Mouse (Mus musculus): ENCODE measurements around the gene Chst14. TPM values are rescaled to one million over a fixed set of nuclear protein-coding genes. Genes with fewer than 3 reads are reported as not detected.

The Chst14 gene
- polyA plus RNA-seq, 1 experiment = 44.8 TPM

DNA sequence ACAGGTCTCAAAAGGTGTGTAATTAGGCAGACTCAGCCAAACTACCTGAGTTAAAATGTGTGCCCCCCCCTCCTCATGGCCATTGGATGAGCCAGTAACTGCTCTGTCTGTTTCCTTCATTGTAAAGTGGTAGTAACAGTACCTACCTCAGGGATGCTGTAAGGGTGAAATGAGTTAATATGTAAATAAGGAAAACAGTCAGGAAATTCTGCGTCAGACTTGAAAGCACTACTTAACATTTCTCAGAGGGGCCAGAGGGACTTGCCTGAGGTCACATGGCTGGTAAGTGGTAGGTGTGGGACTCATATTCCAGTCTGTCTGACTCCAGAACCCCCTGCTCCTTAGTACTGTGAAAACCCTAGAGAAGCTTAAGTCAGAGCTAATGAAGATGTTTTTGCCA is 7.8 kb upstream of the Chst14 start:
- H3K4me3 ChIP-seq (ENCODE audit: insufficient read depth, low read length) = no peak overlapping the region
- TF ChIP-seq CTCF (IDR thresholded peaks at IDR 0.05; ENCODE audit: borderline replicate concordance, insufficient read depth, low read length) (no peak), POLR2A (IDR thresholded peaks at IDR 0.05; ENCODE audit: low read depth, low read length) (no peak)
- H3K27ac ChIP-seq (ENCODE audit: insufficient read depth, low read length) = no peak overlapping the region
- no peaks in the 10 kb centered on the region; the same call in none of the 2 replicates for H3K4me1 ChIP-seq (ENCODE audit: control insufficient read depth, insufficient read depth, low read length)

DNA sequence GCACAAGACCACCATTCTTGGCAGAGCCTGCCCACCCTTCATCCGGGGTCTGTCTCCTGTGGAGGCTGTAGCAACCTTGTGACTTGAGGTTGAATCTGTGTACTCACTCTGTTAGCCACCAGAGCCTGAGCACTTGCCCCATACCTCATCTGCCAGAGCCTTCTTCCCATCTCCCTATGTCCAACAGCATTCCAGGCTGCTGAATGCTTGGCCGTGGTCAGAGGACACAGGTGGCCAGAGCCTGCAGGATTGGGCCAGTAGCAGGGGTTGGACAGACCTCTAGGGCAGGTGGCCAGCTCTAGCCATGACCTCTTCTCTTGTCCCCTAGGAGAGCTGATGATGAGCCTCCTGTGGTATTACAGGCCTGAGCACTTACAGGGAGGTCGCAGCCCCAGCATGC is 5.9 kb upstream of the Chst14 start:
- no peak overlapping the region for H3K27ac ChIP-seq (ENCODE audit: insufficient read depth, low read length)
- H3K4me1 ChIP-seq (ENCODE audit: control insufficient read depth, insufficient read depth, low read length) = no peaks in the 10 kb centered on the region; the same call in 1 of the 2 replicates
- TF ChIP-seq CTCF (IDR thresholded peaks at IDR 0.05; ENCODE audit: borderline replicate concordance, insufficient read depth, low read length) (no peak), POLR2A (IDR thresholded peaks at IDR 0.05; ENCODE audit: low read depth, low read length) (no peak)
- H3K4me3 ChIP-seq (ENCODE audit: insufficient read depth, low read length) = no peak overlapping the region

DNA sequence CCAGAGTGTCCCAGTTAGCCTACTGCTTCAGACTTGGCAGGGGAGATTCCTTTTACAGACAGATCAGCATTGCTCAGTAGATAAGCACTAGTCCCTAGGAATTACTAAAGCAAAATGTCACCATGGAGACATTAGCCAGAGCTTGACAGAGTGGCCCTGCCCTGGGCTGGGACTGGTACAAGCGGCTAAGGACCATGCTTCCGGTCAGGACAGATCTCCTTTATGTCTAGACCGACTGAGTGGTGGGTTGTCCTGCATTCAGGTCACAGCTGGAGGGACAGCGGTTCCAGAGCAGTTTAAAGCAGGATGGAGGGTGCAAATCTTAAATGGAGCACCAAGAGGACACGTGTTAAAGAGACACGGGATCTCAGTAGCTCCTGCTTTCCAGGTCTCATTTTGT is 344 bp upstream of the Chst14 start:
- no peaks in the 10 kb centered on the region for H3K4me1 ChIP-seq (ENCODE audit: control insufficient read depth, insufficient read depth, low read length)
- peak overlapping the region; percentile 24 for H3K4me3 ChIP-seq (ENCODE audit: insufficient read depth, low read length)
- no peak overlapping the region for H3K27ac ChIP-seq (ENCODE audit: insufficient read depth, low read length)
- TF ChIP-seq POLR2A (IDR thresholded peaks at IDR 0.05; ENCODE audit: low read depth, low read length) = no peak
- TF ChIP-seq CTCF (IDR thresholded peaks at IDR 0.05; ENCODE audit: borderline replicate concordance, insufficient read depth, low read length) = no peak

DNA sequence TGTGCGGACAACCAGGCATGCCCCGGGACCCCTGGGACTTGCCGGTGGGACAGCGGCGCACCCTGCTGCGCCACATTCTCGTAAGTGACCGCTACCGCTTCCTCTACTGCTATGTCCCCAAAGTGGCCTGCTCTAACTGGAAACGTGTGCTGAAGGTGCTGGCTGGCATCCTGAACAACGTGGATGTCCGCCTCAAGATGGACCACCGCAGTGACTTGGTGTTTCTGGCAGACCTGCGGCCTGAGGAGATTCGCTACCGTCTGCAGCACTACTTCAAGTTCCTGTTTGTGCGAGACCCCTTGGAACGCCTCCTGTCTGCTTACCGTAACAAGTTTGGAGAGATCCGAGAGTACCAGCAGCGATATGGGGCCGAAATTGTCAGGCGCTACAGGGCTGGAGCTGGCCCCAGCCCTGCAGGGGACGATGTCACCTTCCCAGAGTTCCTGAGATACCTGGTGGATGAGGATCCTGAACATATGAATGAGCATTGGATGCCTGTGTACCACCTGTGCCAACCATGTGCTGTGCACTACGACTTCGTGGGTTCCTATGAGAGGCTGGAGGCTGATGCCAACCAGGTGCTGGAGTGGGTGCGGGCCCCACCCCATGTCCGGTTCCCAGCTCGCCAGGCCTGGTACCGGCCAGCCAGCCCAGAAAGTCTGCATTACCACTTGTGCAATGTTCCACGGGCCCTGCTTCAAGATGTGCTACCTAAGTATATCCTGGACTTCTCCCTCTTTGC is 873 bp downstream of the Chst14 start:
- peak overlapping the region; percentile 73 for H3K4me3 ChIP-seq (ENCODE audit: insufficient read depth, low read length)
- TF ChIP-seq CTCF (IDR thresholded peaks at IDR 0.05; ENCODE audit: borderline replicate concordance, insufficient read depth, low read length) (no peak), POLR2A (IDR thresholded peaks at IDR 0.05; ENCODE audit: low read depth, low read length) (no peak; the same call in 1 of the 2 replicates)
- H3K27ac ChIP-seq (ENCODE audit: insufficient read depth, low read length) = no peak overlapping the region
- no peaks in the 10 kb centered on the region for H3K4me1 ChIP-seq (ENCODE audit: control insufficient read depth, insufficient read depth, low read length)

DNA sequence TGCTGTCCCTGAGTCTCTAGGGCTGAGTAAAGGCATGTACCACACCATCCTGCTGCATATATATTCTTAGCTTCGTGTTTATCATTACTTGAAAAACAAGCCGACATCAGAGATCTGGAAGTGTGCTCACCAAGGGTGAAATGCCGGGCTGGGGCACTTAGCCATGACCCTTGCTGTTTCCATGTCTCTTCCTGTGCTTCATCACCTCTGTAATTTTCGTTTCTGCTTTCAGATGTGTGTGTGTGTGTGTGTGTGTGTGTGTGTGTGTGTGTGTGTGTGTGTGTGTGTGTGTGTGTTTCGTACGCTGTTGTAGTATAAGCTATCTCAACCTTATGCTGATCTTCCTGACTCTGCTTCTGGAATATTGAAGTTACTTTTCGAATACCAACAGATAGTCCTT is 15.0 kb downstream of the Chst14 start:
- Histone ChIP-seq H3K27ac (ENCODE audit: insufficient read depth, low read length) (no peak overlapping the region), H3K4me1 (ENCODE audit: control insufficient read depth, insufficient read depth, low read length) (no peaks in the 10 kb centered on the region; the same call in 1 of the 2 replicates), H3K4me3 (ENCODE audit: insufficient read depth, low read length) (no peak overlapping the region)
- TF ChIP-seq POLR2A (IDR thresholded peaks at IDR 0.05; ENCODE audit: low read depth, low read length) = no peak
- TF ChIP-seq CTCF (IDR thresholded peaks at IDR 0.05; ENCODE audit: borderline replicate concordance, insufficient read depth, low read length) = no peak

DNA sequence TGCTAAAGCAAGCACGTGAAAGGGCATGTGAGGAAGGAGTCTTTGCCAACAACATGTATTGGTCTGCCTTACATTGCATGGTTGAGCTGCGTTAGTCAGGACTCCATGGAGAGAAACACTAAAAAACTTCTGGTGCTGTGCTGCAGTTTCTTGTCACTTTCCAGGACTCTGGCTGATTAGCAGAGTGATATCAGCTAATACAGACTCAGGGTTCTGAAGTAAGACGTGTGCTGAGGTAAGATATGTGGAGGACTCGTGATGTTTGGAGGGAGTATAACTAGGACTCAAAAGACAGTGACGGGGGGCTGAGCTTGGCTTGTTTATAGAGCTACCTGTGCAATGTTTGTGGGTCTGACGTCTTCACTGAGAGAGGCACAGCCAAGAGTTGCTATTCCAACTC is 16.9 kb downstream of the Chst14 start:
- TF ChIP-seq POLR2A (IDR thresholded peaks at IDR 0.05; ENCODE audit: low read depth, low read length) (no peak), CTCF (IDR thresholded peaks at IDR 0.05; ENCODE audit: borderline replicate concordance, insufficient read depth, low read length) (no peak)
- no peaks in the 10 kb centered on the region; the same call in 1 of the 2 replicates for H3K4me1 ChIP-seq (ENCODE audit: control insufficient read depth, insufficient read depth, low read length)
- no peak overlapping the region for H3K27ac ChIP-seq (ENCODE audit: insufficient read depth, low read length)
- H3K4me3 ChIP-seq (ENCODE audit: insufficient read depth, low read length) = no peak overlapping the region

DNA sequence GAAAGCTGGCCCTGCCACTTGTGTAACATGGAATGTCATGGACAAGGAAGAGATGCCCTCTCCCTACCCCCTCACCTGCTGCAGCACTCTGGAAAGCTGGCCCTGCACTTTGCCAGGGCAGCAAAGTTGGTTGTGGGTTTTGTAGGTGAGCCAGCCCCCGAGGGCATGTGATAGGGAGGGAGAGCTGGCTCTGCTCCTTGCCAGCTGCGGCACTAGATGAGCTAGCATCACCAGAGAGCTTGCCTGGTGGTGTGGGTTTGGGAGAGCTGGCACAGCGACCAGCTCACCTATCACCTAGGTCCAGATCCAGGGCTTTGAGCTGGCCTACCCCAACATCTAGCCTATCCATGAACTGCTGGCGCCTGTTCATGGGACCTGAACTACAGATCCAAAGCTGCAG is 22.5 kb downstream of the Chst14 start:
- no peaks in the 10 kb centered on the region for H3K4me1 ChIP-seq (ENCODE audit: control insufficient read depth, insufficient read depth, low read length)
- no peak overlapping the region for H3K4me3 ChIP-seq (ENCODE audit: insufficient read depth, low read length)
- TF ChIP-seq CTCF (IDR thresholded peaks at IDR 0.05; ENCODE audit: borderline replicate concordance, insufficient read depth, low read length) (no peak), POLR2A (IDR thresholded peaks at IDR 0.05; ENCODE audit: low read depth, low read length) (no peak)
- H3K27ac ChIP-seq (ENCODE audit: insufficient read depth, low read length) = no peak overlapping the region

DNA sequence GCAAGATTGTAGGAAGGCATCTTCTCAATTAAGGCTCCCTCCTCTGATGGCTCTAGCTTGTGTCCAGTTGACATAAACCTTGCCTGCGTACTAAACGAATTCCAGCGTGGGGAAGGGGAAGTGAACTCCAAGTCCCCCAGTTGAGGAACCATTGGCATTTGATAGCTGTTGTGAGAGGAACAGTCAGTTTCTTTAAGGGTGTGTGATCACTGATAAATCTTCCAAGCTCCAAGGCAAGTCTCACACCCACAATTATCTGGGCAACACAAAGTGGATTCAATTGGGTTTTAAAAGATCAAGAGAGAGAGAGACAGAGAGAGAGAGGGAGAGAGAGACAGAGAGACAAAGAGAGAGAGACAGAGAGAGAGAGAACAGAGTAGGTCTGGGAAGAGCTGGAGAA is 23.4 kb downstream of the Chst14 start:
- Histone ChIP-seq H3K27ac (ENCODE audit: insufficient read depth, low read length) (no peak overlapping the region), H3K4me3 (ENCODE audit: insufficient read depth, low read length) (no peak overlapping the region), H3K4me1 (ENCODE audit: control insufficient read depth, insufficient read depth, low read length) (no peaks in the 10 kb centered on the region)
- TF ChIP-seq CTCF (IDR thresholded peaks at IDR 0.05; ENCODE audit: borderline replicate concordance, insufficient read depth, low read length) (no peak), POLR2A (IDR thresholded peaks at IDR 0.05; ENCODE audit: low read depth, low read length) (no peak)

DNA sequence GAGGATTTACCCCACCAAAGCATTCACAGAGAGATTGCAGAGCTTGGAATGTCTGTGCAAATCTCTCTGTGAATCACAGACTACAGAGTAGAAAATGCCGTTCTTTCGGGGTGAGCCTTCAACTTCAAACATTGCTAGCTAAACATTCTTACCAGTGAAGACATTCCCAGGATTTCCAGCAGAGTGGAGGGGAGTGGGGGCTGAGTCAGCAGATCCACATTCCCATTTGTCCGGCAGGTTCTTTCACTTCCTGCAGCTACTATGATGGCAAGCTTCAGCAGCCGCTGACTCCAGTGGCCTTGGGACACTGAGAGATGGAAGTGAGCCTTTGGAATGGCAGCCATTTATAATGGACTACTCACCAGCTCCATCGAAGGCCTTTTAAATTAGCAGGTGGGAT is 30.2 kb downstream of the Chst14 start:
- Histone ChIP-seq H3K4me3 (ENCODE audit: insufficient read depth, low read length) (no peak overlapping the region), H3K4me1 (ENCODE audit: control insufficient read depth, insufficient read depth, low read length) (0 out of 2 replicates have a peak, but pooled peaks cover 2% of the 10 kb centered on the region), H3K27ac (ENCODE audit: insufficient read depth, low read length) (no peak overlapping the region)
- no peak for TF ChIP-seq CTCF (IDR thresholded peaks at IDR 0.05; ENCODE audit: borderline replicate concordance, insufficient read depth, low read length)
- TF ChIP-seq POLR2A (IDR thresholded peaks at IDR 0.05; ENCODE audit: low read depth, low read length) = no peak

DNA sequence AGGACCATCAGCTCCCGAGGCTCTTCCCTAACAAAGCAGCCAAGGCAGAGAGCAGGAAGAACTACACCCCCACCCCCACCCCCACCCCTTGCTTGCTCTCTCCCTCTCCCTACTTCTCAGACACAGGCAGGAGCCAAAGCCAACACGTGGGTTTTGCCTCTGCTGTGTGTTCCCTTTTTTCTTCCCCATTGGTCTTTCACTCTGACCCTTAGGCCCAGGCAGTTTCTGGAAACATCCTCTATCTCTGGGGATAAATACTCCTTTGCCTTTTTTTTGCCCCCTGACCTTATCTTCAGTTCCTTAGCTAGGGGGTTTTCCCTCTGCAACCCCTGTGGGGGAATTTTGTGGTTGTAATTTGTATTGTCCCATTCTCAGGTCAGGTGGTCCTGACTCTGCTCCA is 33.3 kb downstream of the Chst14 start:
- H3K4me1 ChIP-seq (ENCODE audit: control insufficient read depth, insufficient read depth, low read length) = peaks cover 8% of the 10 kb centered on the region
- TF ChIP-seq CTCF (IDR thresholded peaks at IDR 0.05; ENCODE audit: borderline replicate concordance, insufficient read depth, low read length) (no peak), POLR2A (IDR thresholded peaks at IDR 0.05; ENCODE audit: low read depth, low read length) (no peak)
- H3K4me3 ChIP-seq (ENCODE audit: insufficient read depth, low read length) = no peak overlapping the region
- no peak overlapping the region for H3K27ac ChIP-seq (ENCODE audit: insufficient read depth, low read length)

Data from embryonic fibroblast, embryonic 13.5 days (primary cell).